Mouse (Mus musculus) lung, embryonic 16.5 days (tissue): ENCODE measurements around the gene Anxa3. TPM values are rescaled to one million over a fixed set of nuclear protein-coding genes. Genes with fewer than 3 reads are reported as not detected.

Experiments used
- ATAC-seq: fragments of 200-750 bp; cut with Nextera tagmentation; 2 replicates; pipeline ENCODE4 v1.8.0; 2017; ENCODE audit warnings: low read depth, mild to moderate bottlenecking, moderate library complexity
- H3K27ac ChIP-seq: fragments of 300-500 bp; sonication (generic); 2 replicates; pipeline ENCODE4 v1.5.1; 2014; ENCODE audit warnings: mild to moderate bottlenecking, control low read depth, low read length
- H3K27me3 ChIP-seq: fragments of 300-500 bp; sonication (generic); 2 replicates; pipeline ENCODE4 v1.6.1; 2014; ENCODE audit warnings: low read depth, low read length, mixed read lengths; ENCODE audit not compliant: control insufficient read depth, insufficient read depth
- H3K36me3 ChIP-seq: fragments of 300-500 bp; sonication (generic); 2 replicates; pipeline ENCODE4 v1.6.1; 2014; ENCODE audit warnings: low read length; ENCODE audit not compliant: control insufficient read depth, insufficient read depth
- H3K4me1 ChIP-seq: fragments of 300-500 bp; sonication (generic); replicated peaks from 2 replicates; pipeline ENCODE4 v1.6.1; 2014; ENCODE audit warnings: low read length, mixed read lengths; ENCODE audit not compliant: control insufficient read depth, insufficient read depth
- H3K4me2 ChIP-seq: fragments of 300-500 bp; sonication (generic); 2 replicates; pipeline ENCODE4 v1.6.1; 2014; ENCODE audit warnings: low read depth, low read length, control low read depth
- H3K4me3 ChIP-seq: fragments of 300-500 bp; sonication (generic); 2 replicates; pipeline ENCODE4 v1.5.1; 2014; ENCODE audit warnings: mild to moderate bottlenecking, low read length, control low read depth
- H3K9ac ChIP-seq: fragments of 300-500 bp; sonication (generic); 2 replicates; pipeline ENCODE4 v1.6.1; 2014; ENCODE audit warnings: low read length, control low read depth
- H3K9me3 ChIP-seq: fragments of 300-500 bp; sonication (generic); 2 replicates; pipeline ENCODE4 v1.6.1; 2016; ENCODE audit warnings: low read length; ENCODE audit not compliant: control insufficient read depth
- WGBS: fragments of 180-500 bp; shearing (Covaris S2); extraction: QIAGEN DNeasy Blood & Tissue Kit; methylation state at CpG from one replicate; pipeline ENCODE4 v1.1.7; 2014; 5-methylcytosine and 5-hydroxymethylcytosine counted together
- polyA plus RNA-seq: library from polyadenylated mRNA; unstranded; fragments of >200 nt; fragmentation: Nextera tagmentation; extraction: Ambion mirVana; gene quantifications from 2 replicates; pipeline ENCODE4 v1.2.1, GENCODE M21; 2015

Gene Anxa3
- polyA plus RNA-seq, 1 experiment from 2014 or later = 95.7 TPM

DNA sequence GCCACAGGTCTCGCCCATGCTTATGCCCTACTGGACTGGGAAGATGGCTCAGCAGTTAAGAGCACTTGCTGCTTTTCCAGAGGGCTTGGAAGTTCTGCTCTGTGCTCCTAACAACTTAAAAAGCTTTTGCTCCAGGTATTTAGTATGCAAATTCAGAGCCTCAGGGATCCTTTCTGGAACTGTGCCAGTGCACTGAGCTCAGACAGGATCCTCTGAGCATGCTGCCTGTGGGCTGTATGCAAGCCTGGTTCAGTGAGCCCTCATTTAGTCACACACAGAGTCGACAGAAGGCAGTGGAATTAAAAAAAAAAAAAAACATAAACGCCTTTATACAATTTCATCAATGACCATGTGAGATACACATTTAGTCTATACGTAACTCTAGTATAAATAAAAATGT lies 17.5 kb downstream of the Anxa3 start:
- WGBS = 73% methylated on average over 4 of the region's 4 CpGs
- H3K27me3 ChIP-seq = no peaks in the 10 kb centered on the region

DNA sequence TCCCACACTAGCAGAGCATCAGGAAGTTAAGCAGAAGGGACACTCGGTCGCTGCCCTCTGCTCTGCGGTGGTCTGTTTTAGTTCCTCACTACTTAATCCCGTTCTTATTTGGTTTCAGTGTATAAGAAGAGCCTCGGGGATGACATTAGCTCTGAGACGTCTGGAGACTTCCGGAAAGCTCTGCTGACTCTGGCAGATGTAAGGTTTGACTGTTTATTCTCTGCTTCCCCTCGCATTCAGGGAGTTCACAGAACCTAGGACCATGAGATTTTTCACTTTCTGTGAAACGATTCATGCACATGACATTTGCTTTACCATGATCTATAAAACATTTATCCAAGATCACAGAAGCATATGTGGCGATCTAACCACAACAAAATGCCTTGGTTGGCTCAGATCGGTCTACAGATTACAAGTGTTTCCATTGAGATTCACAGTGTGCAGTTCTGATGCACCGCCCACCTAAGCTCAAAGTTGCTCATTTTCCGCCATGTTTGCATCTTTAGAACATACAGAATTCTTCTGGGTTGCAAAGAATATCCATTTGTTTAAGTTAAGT lies 31.7 kb downstream of the Anxa3 start:
- Histone ChIP-seq H3K9me3 (no peaks in the 10 kb centered on the region), H3K9ac (no peak overlapping the region), H3K4me2 (no peak overlapping the region), H3K36me3 (no peaks in the 10 kb centered on the region; the same call in 1 of the 2 replicates), H3K27me3 (no peaks in the 10 kb centered on the region), H3K4me1 (no peaks in the 10 kb centered on the region), H3K27ac (no peak overlapping the region), H3K4me3 (no peak overlapping the region)
- 86% methylated on average over 13 of the region's 13 CpGs for WGBS
- no peak for ATAC-seq

More for the DNA sequence above, 17.5 kb downstream of the Anxa3 start:
- no peak overlapping the region for H3K9ac ChIP-seq
- H3K9me3 ChIP-seq = no peaks in the 10 kb centered on the region
- no peaks in the 10 kb centered on the region for H3K4me1 ChIP-seq
- no peak for ATAC-seq
- H3K4me3 ChIP-seq = no peak overlapping the region
- H3K4me2 ChIP-seq = no peak overlapping the region
- no peaks in the 10 kb centered on the region for H3K36me3 ChIP-seq
- H3K27ac ChIP-seq = no peak overlapping the region

DNA sequence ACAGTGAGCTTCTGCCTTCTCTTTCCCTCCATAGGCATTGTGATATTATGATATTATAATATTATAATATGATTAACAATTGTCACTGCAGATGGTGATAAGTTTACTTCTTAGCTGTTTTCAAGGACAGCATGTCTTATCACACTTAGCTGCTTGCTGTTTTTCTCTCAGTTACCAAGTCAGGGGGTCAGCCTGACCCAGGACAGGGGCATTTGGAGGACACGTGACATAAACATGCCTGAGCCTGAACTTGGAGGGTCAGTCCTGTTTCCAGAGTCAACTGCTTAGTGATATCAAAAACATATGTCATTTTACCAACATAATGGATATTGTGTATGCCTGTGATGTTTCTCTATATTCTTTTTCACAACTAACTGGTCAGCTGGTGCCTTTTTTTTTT lies 34.0 kb downstream of the Anxa3 start:
- Histone ChIP-seq H3K27ac (no peak overlapping the region), H3K27me3 (no peaks in the 10 kb centered on the region), H3K36me3 (peaks cover 5% of the 10 kb centered on the region), H3K4me3 (no peak overlapping the region), H3K9me3 (no peaks in the 10 kb centered on the region), H3K9ac (no peak overlapping the region), H3K4me1 (no peaks in the 10 kb centered on the region), H3K4me2 (no peak overlapping the region)
- no peak for ATAC-seq
- 63% methylated on average over 1 of the region's 1 CpGs for WGBS

DNA sequence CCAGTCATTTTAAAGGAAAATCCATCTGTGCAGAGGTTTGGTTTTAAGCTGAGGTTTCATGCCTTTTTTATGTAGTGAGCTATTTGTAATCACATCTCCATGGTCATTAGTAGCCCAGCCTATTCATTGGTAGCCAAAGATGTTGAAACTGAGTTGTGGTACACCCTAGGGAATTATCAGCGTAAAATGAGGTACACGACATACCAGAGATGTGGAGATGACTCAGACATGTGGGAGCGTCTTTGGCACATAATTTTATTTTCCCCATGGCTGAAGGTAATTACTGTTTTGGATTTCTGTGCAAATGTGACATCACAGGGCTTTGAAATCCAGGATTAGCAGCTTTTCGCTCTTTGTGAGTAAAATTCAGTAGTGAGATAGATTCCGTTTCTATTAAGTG lies 41.2 kb downstream of the Anxa3 start:
- WGBS = 81% methylated on average over 5 of the region's 5 CpGs
- no peak for ATAC-seq

DNA sequence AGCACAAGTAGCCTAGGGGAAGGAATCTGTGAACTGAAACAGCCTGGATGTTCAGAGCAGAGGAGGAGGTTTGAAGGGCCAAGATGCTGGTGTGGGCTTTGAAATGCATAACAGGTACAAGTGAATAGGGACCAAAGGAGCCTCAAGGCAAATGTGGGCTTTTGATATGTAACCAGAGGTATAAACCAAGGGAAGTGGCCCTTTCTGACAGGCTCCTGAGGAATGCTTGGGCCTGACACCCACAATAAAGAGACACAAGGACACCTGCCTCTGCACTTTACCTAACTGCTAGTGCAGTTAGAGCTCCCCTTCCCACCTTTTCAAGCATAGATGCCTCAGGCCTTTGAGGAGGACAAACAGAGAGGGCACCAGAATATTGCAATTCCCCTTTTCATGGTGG lies 54.8 kb downstream of the Anxa3 start:
- no peak overlapping the region for H3K9ac ChIP-seq
- H3K9me3 ChIP-seq = no peaks in the 10 kb centered on the region
- no peaks in the 10 kb centered on the region for H3K4me1 ChIP-seq
- no peak for ATAC-seq
- H3K4me3 ChIP-seq = no peak overlapping the region
- H3K27me3 ChIP-seq = no peaks in the 10 kb centered on the region
- H3K36me3 ChIP-seq = 0 out of 2 replicates have a peak, but pooled peaks cover 3% of the 10 kb centered on the region
- H3K4me2 ChIP-seq = no peak overlapping the region
- H3K27ac ChIP-seq = no peak overlapping the region

More for the DNA sequence above, 41.2 kb downstream of the Anxa3 start:
- Histone ChIP-seq H3K9ac (no peak overlapping the region), H3K4me3 (no peak overlapping the region), H3K4me2 (no peak overlapping the region), H3K27ac (no peak overlapping the region), H3K27me3 (no peaks in the 10 kb centered on the region), H3K36me3 (peaks cover 10% of the 10 kb centered on the region; the same call in 1 of the 2 replicates), H3K4me1 (no peaks in the 10 kb centered on the region), H3K9me3 (no peaks in the 10 kb centered on the region)

DNA sequence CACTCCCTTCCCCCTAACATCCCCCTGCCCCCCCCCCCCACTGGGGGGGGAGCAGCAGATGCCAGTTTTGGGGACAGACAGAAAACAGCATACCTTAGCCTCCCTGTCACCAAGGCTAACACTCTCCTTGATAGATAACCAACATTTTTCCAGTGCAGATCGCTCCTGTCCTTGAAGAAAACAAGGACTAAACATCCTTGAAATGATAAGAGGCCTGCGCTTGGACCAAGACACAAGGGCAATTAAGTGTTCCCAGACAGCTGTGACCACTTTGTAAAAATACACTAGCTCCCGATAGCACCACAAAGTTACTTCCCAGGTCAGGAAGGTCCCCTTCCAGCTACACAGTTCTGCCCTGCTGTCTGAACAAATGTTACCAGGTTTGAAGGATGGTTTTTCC lies 55.2 kb downstream of the Anxa3 start:
- H3K9me3 ChIP-seq = no peaks in the 10 kb centered on the region
- WGBS = 42% methylated on average over 3 of the region's 3 CpGs
- no peak overlapping the region for H3K4me3 ChIP-seq
- no peaks in the 10 kb centered on the region for H3K4me1 ChIP-seq
- no peaks in the 10 kb centered on the region for H3K27me3 ChIP-seq
- no peak for ATAC-seq
- no peak overlapping the region for H3K27ac ChIP-seq
- no peak overlapping the region for H3K4me2 ChIP-seq
- 0 out of 2 replicates have a peak, but pooled peaks cover 3% of the 10 kb centered on the region for H3K36me3 ChIP-seq
- H3K9ac ChIP-seq = no peak overlapping the region

DNA sequence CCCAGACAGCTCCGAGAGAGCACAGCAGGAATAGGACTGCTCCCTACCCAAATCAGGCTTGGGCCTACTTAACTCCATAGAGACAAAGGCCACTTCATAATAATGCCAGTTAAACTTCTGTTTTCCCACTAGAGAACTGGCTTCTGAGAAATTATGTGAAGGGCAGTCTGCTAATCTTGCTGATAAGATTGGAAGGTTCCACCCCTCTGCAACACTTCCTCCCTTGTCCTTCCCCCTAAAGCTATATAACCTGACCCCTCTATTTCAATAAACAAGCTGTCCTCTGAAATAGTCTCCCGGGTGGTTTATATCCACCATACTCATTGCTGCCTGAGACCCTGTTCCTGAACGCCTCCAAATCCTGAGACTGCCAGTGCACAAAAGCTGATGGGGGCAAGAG lies 56.1 kb downstream of the Anxa3 start:
- ATAC-seq = no peak
- H3K9ac ChIP-seq = no peak overlapping the region
- H3K4me1 ChIP-seq = no peaks in the 10 kb centered on the region
- H3K4me2 ChIP-seq = no peak overlapping the region
- H3K27me3 ChIP-seq = no peaks in the 10 kb centered on the region
- no peaks in the 10 kb centered on the region for H3K9me3 ChIP-seq
- no peak overlapping the region for H3K4me3 ChIP-seq
- no peak overlapping the region for H3K27ac ChIP-seq
- WGBS = 36% methylated on average over 3 of the region's 3 CpGs
- H3K36me3 ChIP-seq = 0 out of 2 replicates have a peak, but pooled peaks cover 3% of the 10 kb centered on the region

DNA sequence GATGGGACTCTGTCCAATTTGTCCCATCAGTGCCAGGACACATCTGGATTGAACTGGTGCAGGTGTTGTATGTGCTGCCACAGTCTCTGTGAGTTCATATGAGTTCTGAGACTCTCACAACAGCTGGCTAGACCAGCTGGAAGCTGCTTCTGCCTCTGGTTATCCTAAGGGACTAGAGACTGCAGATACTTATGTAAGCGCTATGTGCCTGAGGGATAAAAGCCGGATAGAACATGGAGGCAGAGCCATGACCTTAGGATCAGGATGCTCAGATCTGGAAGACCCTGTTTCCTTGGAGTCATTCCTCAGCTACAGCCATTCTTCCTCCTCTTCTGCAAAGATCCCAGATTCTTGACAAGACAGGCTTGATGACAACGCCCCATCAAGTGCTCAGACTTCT lies 60.3 kb downstream of the Anxa3 start:
- WGBS = 76% methylated on average over 3 of the region's 3 CpGs
- ATAC-seq = no peak
- no peaks in the 10 kb centered on the region for H3K27me3 ChIP-seq
- H3K27ac ChIP-seq = no peak overlapping the region
- no peak overlapping the region for H3K4me3 ChIP-seq
- H3K4me1 ChIP-seq = no peaks in the 10 kb centered on the region
- no peak overlapping the region for H3K9ac ChIP-seq
- H3K9me3 ChIP-seq = no peaks in the 10 kb centered on the region
- H3K36me3 ChIP-seq = no peaks in the 10 kb centered on the region
- no peak overlapping the region for H3K4me2 ChIP-seq

DNA sequence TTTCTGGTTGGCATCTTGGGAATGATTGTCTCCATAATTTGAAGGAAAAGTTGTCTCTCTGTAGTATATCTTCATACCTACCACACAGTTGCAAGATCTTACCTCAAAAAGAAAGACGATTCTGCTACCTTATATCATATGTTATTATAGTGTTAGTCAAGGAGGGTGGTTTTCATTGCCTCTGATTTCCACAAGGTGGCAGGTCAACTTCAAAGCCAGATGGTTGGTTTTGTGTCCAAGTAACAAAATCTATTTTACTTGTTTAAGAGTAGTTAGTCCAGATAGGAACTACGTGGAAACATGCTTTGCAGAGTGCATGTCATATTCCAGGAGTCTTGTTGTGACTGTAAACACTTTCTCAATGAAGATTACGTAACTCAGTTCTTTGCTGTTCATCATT lies 61.2 kb downstream of the Anxa3 start:
- ATAC-seq = no peak
- 72% methylated on average over 3 of the region's 3 CpGs for WGBS

DNA sequence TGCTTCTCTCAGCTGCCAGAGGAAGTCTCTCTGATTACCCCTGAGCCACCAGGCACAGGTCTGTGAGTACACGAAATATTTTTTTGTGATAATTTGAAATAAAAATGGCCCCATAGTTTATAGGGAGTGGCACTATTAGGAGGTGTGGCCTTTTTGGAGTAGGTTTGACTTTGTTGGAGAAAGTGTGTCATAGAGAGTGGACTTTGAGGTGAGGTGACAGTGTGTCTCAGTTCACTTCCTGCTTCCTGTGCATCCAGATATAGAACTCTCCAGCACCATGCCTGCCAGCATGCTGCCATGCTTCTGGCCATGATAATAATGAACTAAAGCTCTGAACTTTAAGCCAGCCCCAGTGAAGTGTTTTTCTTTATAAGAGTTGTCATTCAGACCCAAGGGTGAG lies 66.8 kb downstream of the Anxa3 start:
- H3K9ac ChIP-seq = no peak overlapping the region
- H3K27me3 ChIP-seq = no peaks in the 10 kb centered on the region
- no peaks in the 10 kb centered on the region for H3K4me1 ChIP-seq
- no peak overlapping the region for H3K4me3 ChIP-seq
- no peaks in the 10 kb centered on the region for H3K36me3 ChIP-seq
- WGBS = 67% methylated on average over 1 of the region's 1 CpGs
- no peak for ATAC-seq
- H3K4me2 ChIP-seq = no peak overlapping the region
- no peak overlapping the region for H3K27ac ChIP-seq
- H3K9me3 ChIP-seq = no peaks in the 10 kb centered on the region

More for the DNA sequence above, 61.2 kb downstream of the Anxa3 start:
- Histone ChIP-seq H3K4me2 (no peak overlapping the region), H3K27me3 (no peaks in the 10 kb centered on the region), H3K4me3 (no peak overlapping the region), H3K9me3 (no peaks in the 10 kb centered on the region), H3K36me3 (no peaks in the 10 kb centered on the region), H3K9ac (no peak overlapping the region), H3K4me1 (no peaks in the 10 kb centered on the region), H3K27ac (no peak overlapping the region)
